28 mouse cellular contexts compared by ENCODE assay signal in genomic region chr3:150296057-150296710, GRCm38 (mm10).
DNase-seq lines count a peak whose midpoint lies in the region; ATAC-seq lines count a peak whose summit lies in the region.
"Had no signal": no experiment of that assay in that cellular context is flagged by ENCODE, and none has a peak within 500 bp of the region (broad histone marks: within the 10 kb centered on the region; RNA-seq: fewer than 3 reads in every experiment).

No protein-coding gene starts in this region.

- H3K27ac ChIP-seq in forebrain, embryonic 13.5 days = no peak overlapping the region
- no peak overlapping the region for H3K27ac ChIP-seq in forebrain, embryonic 11.5 days (ENCODE audit: low read depth, low read length)
- no peak overlapping the region for H3K27ac ChIP-seq in forebrain, embryonic 16.5 days (ENCODE audit: low read length)
- H3K27ac ChIP-seq: embryonic facial prominence, embryonic 12.5 days; embryonic facial prominence, embryonic 15.5 days; hindbrain, embryonic 10.5 days; hindbrain, embryonic 14.5 days; hindbrain, postnatal 0 days had no signal

- H3K9me3 ChIP-seq in forebrain, embryonic 13.5 days (replicated peaks) = no peaks in the 10 kb centered on the region
- H3K9me3 ChIP-seq in forebrain, embryonic 11.5 days (ENCODE audit: control insufficient read depth, low read length) = no peaks in the 10 kb centered on the region
- no peaks in the 10 kb centered on the region for H3K9me3 ChIP-seq in forebrain, embryonic 16.5 days (ENCODE audit: control insufficient read depth, low read length)
- H3K9me3 ChIP-seq: embryonic facial prominence, embryonic 12.5 days; embryonic facial prominence, embryonic 15.5 days; hindbrain, embryonic 10.5 days had no signal

- H3K4me3 ChIP-seq in forebrain, embryonic 13.5 days = no peak overlapping the region
- H3K4me3 ChIP-seq in forebrain, embryonic 11.5 days (ENCODE audit: low read depth, low read length) = no peak overlapping the region
- H3K4me3 ChIP-seq in forebrain, embryonic 16.5 days (replicated peaks; ENCODE audit: low read length) = no peak overlapping the region
- H3K4me3 ChIP-seq: embryonic facial prominence, embryonic 12.5 days; embryonic facial prominence, embryonic 15.5 days; hindbrain, embryonic 10.5 days had no signal

- DNase-seq in forebrain, embryonic 11.5 days (ENCODE audit: low spot score) = no peak
- DNase-seq in brain, embryonic 18.5 days (ENCODE audit: low read depth, low spot score) = peak; percentile 4
- peak; percentile 1 for DNase-seq in retina, postnatal 1 day
- no peak for DNase-seq in embryo, embryonic 10 days (ENCODE audit: low spot score)
- DNase-seq: adrenal gland, postnatal 10 days; adrenal gland, postnatal 36 days; B cell, adult 2 months; cerebellum, adult 11-12 months; cerebellum, adult 9-10 months; cerebellum, postnatal 14 days; gastrocnemius, postnatal 10 days; gastrocnemius, postnatal 36 days; heart, postnatal 36 days; kidney, adult 18-20 months had no signal

- no peaks in the 10 kb centered on the region for H3K36me3 ChIP-seq in forebrain, embryonic 13.5 days (ENCODE audit: poor library complexity, severe bottlenecking)
- no peaks in the 10 kb centered on the region for H3K36me3 ChIP-seq in forebrain, embryonic 11.5 days (ENCODE audit: control insufficient read depth, insufficient read depth, low read length)
- no peaks in the 10 kb centered on the region for H3K36me3 ChIP-seq in forebrain, embryonic 16.5 days (ENCODE audit: control insufficient read depth, insufficient read depth)
- H3K36me3 ChIP-seq: embryonic facial prominence, embryonic 12.5 days; embryonic facial prominence, embryonic 15.5 days; G1E; hindbrain, embryonic 10.5 days had no signal

- peak; percentile 72; the same call in 1 of the 2 replicates for ATAC-seq in forebrain, embryonic 13.5 days
- no peak for ATAC-seq in forebrain, embryonic 11.5 days (replicated peaks; ENCODE audit: low FRiP score)
- peak; percentile 81 for ATAC-seq in forebrain, embryonic 16.5 days
- no peak for ATAC-seq in megakaryocyte progenitor cell, adult 5-6 weeks (replicated peaks; ENCODE audit: poor library complexity)
- ATAC-seq: hindbrain, postnatal 0 days; inflammation-experienced regulatory T-cells, adult 6 months; intestine, embryonic 16.5 days; Patski had no signal

- WGBS in forebrain, embryonic 13.5 days = 54% methylated on average over 2 of the region's 2 CpGs
- 64% methylated on average over 2 of the region's 2 CpGs for WGBS in forebrain, embryonic 11.5 days
- WGBS in forebrain, embryonic 16.5 days = 52% methylated on average over 2 of the region's 2 CpGs

- H3K4me2 ChIP-seq in forebrain, embryonic 13.5 days = no peak overlapping the region
- no peak overlapping the region for H3K4me2 ChIP-seq in forebrain, embryonic 11.5 days (ENCODE audit: low read depth, low read length, severe bottlenecking)
- no peak overlapping the region for H3K4me2 ChIP-seq in forebrain, embryonic 16.5 days (ENCODE audit: low read length)
- H3K4me2 ChIP-seq: embryonic facial prominence, embryonic 12.5 days; embryonic facial prominence, embryonic 15.5 days; heart, embryonic 11.5 days; hindbrain, embryonic 14.5 days had no signal

- no peaks in the 10 kb centered on the region for H3K27me3 ChIP-seq in forebrain, embryonic 13.5 days
- H3K27me3 ChIP-seq in forebrain, embryonic 11.5 days (ENCODE audit: control insufficient read depth, insufficient read depth, low read length) = no peaks in the 10 kb centered on the region
- no peaks in the 10 kb centered on the region for H3K27me3 ChIP-seq in forebrain, embryonic 16.5 days (replicated peaks; ENCODE audit: control insufficient read depth, insufficient read depth, low read length)
- H3K27me3 ChIP-seq: CH12.LX; embryonic facial prominence, embryonic 12.5 days; embryonic facial prominence, embryonic 15.5 days; Patski had no signal

- H3K9ac ChIP-seq in forebrain, embryonic 13.5 days = no peak overlapping the region
- no peak overlapping the region for H3K9ac ChIP-seq in forebrain, embryonic 11.5 days (ENCODE audit: low read length)
- no peak overlapping the region for H3K9ac ChIP-seq in forebrain, embryonic 16.5 days (replicated peaks; ENCODE audit: low read depth, low read length)
- H3K9ac ChIP-seq: embryonic facial prominence, embryonic 12.5 days; embryonic facial prominence, embryonic 15.5 days; hindbrain, embryonic 14.5 days had no signal

- H3K4me1 ChIP-seq in forebrain, embryonic 13.5 days = no peaks in the 10 kb centered on the region
- H3K4me1 ChIP-seq in forebrain, embryonic 11.5 days (replicated peaks; ENCODE audit: control insufficient read depth, insufficient read depth, low read length) = no peaks in the 10 kb centered on the region
- H3K4me1 ChIP-seq in forebrain, embryonic 16.5 days (replicated peaks; ENCODE audit: control insufficient read depth, insufficient read depth, low read length) = no peaks in the 10 kb centered on the region
- H3K4me1 ChIP-seq: embryonic facial prominence, embryonic 12.5 days; embryonic facial prominence, embryonic 15.5 days; hindbrain, embryonic 10.5 days had no signal

Comparison
In these comparisons a context has a peak if more than half of its experiments do, and no peak if none do; other contexts are left out.
1. ATAC-seq: peak in forebrain, embryonic 13.5 days (single experiment) and forebrain, embryonic 16.5 days (single experiment); none in forebrain, embryonic 11.5 days (single experiment) and megakaryocyte progenitor cell, adult 5-6 weeks (single experiment).
2. DNase-seq: peak in brain, embryonic 18.5 days (single experiment) and retina, postnatal 1 day (single experiment); none in forebrain, embryonic 11.5 days (single experiment) and embryo, embryonic 10 days (single experiment).